Mouse (Mus musculus) CH12.LX (cell line): ENCODE measurements around the gene Cd209d. TPM values are rescaled to one million over a fixed set of nuclear protein-coding genes. Genes with fewer than 3 reads are reported as not detected.
"Not testable (repeated sequence)": the region's sequence is repeated elsewhere in the genome, so short reads cannot be mapped to it uniquely, and the experiment has no call there.

Experiments used
- DNase-seq: peaks from one replicate; pipeline ENCODE4 v3.0.0-alpha.2; 2013; ENCODE audit errors: extremely low read depth
- H3K27ac ChIP-seq: 2 replicates; pipeline ENCODE4 v1.5.1; 2012; ENCODE audit warnings: low read depth, mild to moderate bottlenecking, control low read depth, moderate library complexity; ENCODE audit not compliant: insufficient read depth
- H3K27me3 ChIP-seq: replicated peaks from 2 replicates; pipeline ENCODE3; 2012; ENCODE audit warnings: inconsistent platforms
- H3K36me3 ChIP-seq, 2 experiments: replicated peaks in 1 of 2; 2 replicates each; pipeline versions ENCODE3 to v1.6.1; 2012; ENCODE audit warnings: inconsistent platforms in 1 of 2, low read length in 1 of 2, mild to moderate bottlenecking in 1 of 2, mixed read lengths in 1 of 2, moderate library complexity in 1 of 2; ENCODE audit not compliant: control insufficient read depth in 1 of 2, insufficient read depth in 1 of 2
- H3K4me1 ChIP-seq, 2 experiments: 2 replicates each; pipeline ENCODE4 v1.6.1; 2012; ENCODE audit warnings: inconsistent platforms in 1 of 2, moderate library complexity in 1 of 2; ENCODE audit not compliant: insufficient read depth in 2 of 2, control insufficient read depth in 1 of 2
- H3K4me2 ChIP-seq: 2 replicates; pipeline ENCODE4 v1.6.1; 2012; ENCODE audit warnings: low read depth, mild to moderate bottlenecking, control low read depth; ENCODE audit not compliant: poor library complexity, insufficient read depth, severe bottlenecking
- H3K4me3 ChIP-seq, 3 experiments: fragments of 150-350 bp in 1 of 3; sonication (generic) in 1 of 3; replicated peaks in 1 of 3; 2 replicates each; pipeline versions ENCODE3 to v1.5.1; 2011 to 2012; ENCODE audit warnings: low read depth in 2 of 3, low read length in 2 of 3, mild to moderate bottlenecking in 2 of 3, moderate library complexity in 2 of 3, control low read depth in 1 of 3, improper control_type of control experiment in 1 of 3, inconsistent platforms in 1 of 3, mixed read lengths in 1 of 3; ENCODE audit not compliant: poor library complexity in 1 of 3
- H3K79me2 ChIP-seq: replicated peaks from 2 replicates; pipeline ENCODE4 v1.6.1; 2012; ENCODE audit warnings: mild to moderate bottlenecking, moderate library complexity; ENCODE audit not compliant: control insufficient read depth, poor library complexity, insufficient read depth, severe bottlenecking; ENCODE audit errors: extremely low read depth
- H3K9ac ChIP-seq: 2 replicates; pipeline ENCODE4 v1.6.1; 2012; ENCODE audit warnings: low read depth, mild to moderate bottlenecking, control low read depth, moderate library complexity; ENCODE audit not compliant: insufficient read depth
- H3K9me3 ChIP-seq: replicated peaks from 2 replicates; pipeline ENCODE3; 2012; ENCODE audit warnings: low read length, inconsistent platforms, mixed read lengths
- CHD1 ChIP-seq: IDR thresholded peaks from 2 replicates; pipeline ENCODE4 v1.6.1; 2012; ENCODE audit warnings: low read depth, low read length, improper control_type of control experiment, inconsistent platforms
- CHD2 ChIP-seq: IDR thresholded peaks from 2 replicates; pipeline ENCODE4 v1.6.1; 2011; ENCODE audit warnings: low read length, improper control_type of control experiment
- CTCF ChIP-seq, 2 experiments: IDR thresholded peaks in 1 of 2; conservative IDR thresholded peaks in 1 of 2; 2 replicates each; pipeline ENCODE4 v1.5.1; 2011 to 2012; ENCODE audit warnings: low read depth in 2 of 2, low read length in 2 of 2, improper control_type of control experiment in 1 of 2, inconsistent platforms in 1 of 2, mild to moderate bottlenecking in 1 of 2, moderate library complexity in 1 of 2
- ELF1 ChIP-seq: IDR thresholded peaks from 2 replicates; pipeline ENCODE4 v1.6.1; 2014; ENCODE audit warnings: low read depth, mild to moderate bottlenecking, inconsistent platforms, low read length, improper control_type of control experiment
- EP300 ChIP-seq: IDR thresholded peaks from 2 replicates; pipeline ENCODE4 v1.6.1; 2011; ENCODE audit warnings: low read length, improper control_type of control experiment
- HCFC1 ChIP-seq: IDR thresholded peaks from 2 replicates; pipeline ENCODE4 v1.6.1; 2012; ENCODE audit warnings: low read depth, mild to moderate bottlenecking, inconsistent platforms, low read length, improper control_type of control experiment
- IRF4 ChIP-seq: IDR thresholded peaks from 2 replicates; pipeline ENCODE4 v1.6.1; 2014; ENCODE audit warnings: low read depth, mild to moderate bottlenecking, inconsistent platforms, low read length, improper control_type of control experiment
- JUN ChIP-seq: IDR thresholded peaks from 2 replicates; pipeline ENCODE4 v1.6.1; 2011; ENCODE audit warnings: low read depth, mild to moderate bottlenecking, low read length, improper control_type of control experiment, moderate library complexity; ENCODE audit not compliant: insufficient read depth
- MAFK ChIP-seq: IDR thresholded peaks from 2 replicates; pipeline ENCODE4 v1.6.1; 2011; ENCODE audit warnings: low read length, improper control_type of control experiment; ENCODE audit not compliant: insufficient replicate concordance
- MXI1 ChIP-seq: IDR thresholded peaks from 2 replicates; pipeline ENCODE4 v1.6.1; 2011; ENCODE audit warnings: mild to moderate bottlenecking, low read depth, low read length, improper control_type of control experiment
- NELFE ChIP-seq: IDR thresholded peaks from 2 replicates; pipeline ENCODE4 v1.6.1; 2011; ENCODE audit warnings: low read depth, low read length, improper control_type of control experiment
- NRF1 ChIP-seq: IDR thresholded peaks from 2 replicates; pipeline ENCODE4 v1.6.1; 2014; ENCODE audit warnings: low read depth, mild to moderate bottlenecking, inconsistent platforms, low read length, improper control_type of control experiment, moderate library complexity
- POLR2A ChIP-seq: IDR thresholded peaks from 2 replicates; pipeline ENCODE4 v1.6.1; 2011; ENCODE audit warnings: low read depth, mild to moderate bottlenecking, improper control_type of control experiment, low read length
- RAD21 ChIP-seq: IDR thresholded peaks from 2 replicates; pipeline ENCODE4 v1.6.1; 2011; ENCODE audit warnings: low read depth, mild to moderate bottlenecking, low read length, improper control_type of control experiment, moderate library complexity
- SMC3 ChIP-seq: IDR thresholded peaks from 2 replicates; pipeline ENCODE4 v1.6.1; 2011; ENCODE audit warnings: low read depth, low read length, improper control_type of control experiment
- TBP ChIP-seq: conservative IDR thresholded peaks from 2 replicates; pipeline ENCODE4 v1.6.1; 2011; ENCODE audit warnings: low read depth, low read length, improper control_type of control experiment
- TCF12 ChIP-seq: IDR thresholded peaks from 2 replicates; pipeline ENCODE4 v1.6.1; 2014; ENCODE audit warnings: low read depth, mild to moderate bottlenecking, inconsistent platforms, low read length, improper control_type of control experiment
- UBTF ChIP-seq: IDR thresholded peaks from 2 replicates; pipeline ENCODE4 v1.6.1; 2012; ENCODE audit warnings: low read depth, mild to moderate bottlenecking, inconsistent platforms, low read length, improper control_type of control experiment, moderate library complexity
- USF2 ChIP-seq: conservative IDR thresholded peaks from 2 replicates; pipeline ENCODE4 v1.6.1; 2011; ENCODE audit warnings: low read depth, low read length, improper control_type of control experiment
- ZKSCAN1 ChIP-seq: IDR thresholded peaks from 2 replicates; pipeline ENCODE4 v1.6.1; 2012; ENCODE audit warnings: low read depth, inconsistent platforms, low read length, improper control_type of control experiment, borderline replicate concordance
- ZMIZ1 ChIP-seq: IDR thresholded peaks from 2 replicates; pipeline ENCODE4 v1.6.1; 2012; ENCODE audit warnings: low read depth, mild to moderate bottlenecking, inconsistent platforms, low read length, improper control_type of control experiment
- dilution Hi-C: fragments of 300-500 bp; cut with MboI; formaldehyde crosslinking; loops from 2 replicates; pipeline ENCODE4 v1.14.3; 2020; ENCODE audit warnings: low sequenced_read_pairs; ENCODE audit not compliant: extremely low pct_unique_long_range_greater_than_20kb, extremely low pct_ligation_motif_present
- in situ Hi-C: fragments of 300-500 bp; cut with MboI; formaldehyde crosslinking; loops from 3 replicates; pipeline ENCODE4 v1.14.3; 2019; ENCODE audit warnings: low sequenced_read_pairs, low pct_ligation_motif_present, low pct_unique_long_range_greater_than_20kb, mixed read lengths
- polyA plus RNA-seq: library from polyadenylated mRNA; unstranded; fragments of >175 nt; gene quantifications from 2 replicates; pipeline ENCODE4 v1.2.1, GENCODE M21; 2012; ENCODE audit warnings: low read depth; ENCODE audit not compliant: insufficient read length
- total RNA-seq, 2 experiments: library from RNA; depleted of rRNA; stranded (reverse); fragments of 300-350 nt in 1 of 2; fragments of >200 nt in 1 of 2; gene quantifications; 2 replicates each; pipeline ENCODE4 v1.2.3; 2012 to 2014

Cd209d gene
- 0.25 TPM in 1 of 2 replicates, not detected in the other for total RNA-seq (2012; rRNA removed)
- total RNA-seq (2014; rRNA removed) = not detected in 2 replicates
- polyA plus RNA-seq = not detected in 2 replicates

DNA sequence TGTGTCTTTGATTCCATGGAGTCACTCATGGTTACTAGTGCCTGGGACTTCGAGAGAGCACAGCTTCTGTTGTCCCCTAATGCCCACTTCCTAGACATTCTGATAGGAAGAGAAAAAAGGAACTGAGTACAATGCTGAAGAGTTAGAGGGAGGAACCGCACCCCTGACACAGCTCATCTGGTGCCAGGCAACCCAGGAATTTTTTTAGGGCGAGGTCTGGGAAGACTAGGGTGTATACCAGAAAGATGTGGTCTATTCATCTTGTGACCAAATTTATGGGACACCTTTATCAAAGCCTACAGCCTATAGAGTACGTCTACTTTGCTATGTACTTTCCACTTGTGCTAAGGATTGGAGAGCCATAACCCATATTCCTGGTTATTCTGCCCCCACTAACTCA, at the start of gene Cd209d:
TSS of gene Cd209d (minus strand) at position 101 of the 400 bp plus-strand sequence.
- no peak for TF ChIP-seq EP300
- TF ChIP-seq ZMIZ1 = no peak
- TF ChIP-seq ELF1 = no peak
- no peak for TF ChIP-seq HCFC1
- TF ChIP-seq IRF4 = no peak
- TF ChIP-seq MXI1 = no peak
- no peak for TF ChIP-seq CHD1
- TF ChIP-seq MAFK = no peak
- TF ChIP-seq POLR2A = no peak
- TF ChIP-seq JUN = no peak
- no peak for TF ChIP-seq UBTF
- no peak for TF ChIP-seq RAD21
- no peak for TF ChIP-seq TBP
- no peak for TF ChIP-seq CTCF (conservative IDR thresholded peaks at IDR 0.05 in 1 of 2, IDR thresholded peaks at IDR 0.05 in 1 of 2; ENCODE audit: low read depth in 2 of 2, low read length in 2 of 2)

DNA sequence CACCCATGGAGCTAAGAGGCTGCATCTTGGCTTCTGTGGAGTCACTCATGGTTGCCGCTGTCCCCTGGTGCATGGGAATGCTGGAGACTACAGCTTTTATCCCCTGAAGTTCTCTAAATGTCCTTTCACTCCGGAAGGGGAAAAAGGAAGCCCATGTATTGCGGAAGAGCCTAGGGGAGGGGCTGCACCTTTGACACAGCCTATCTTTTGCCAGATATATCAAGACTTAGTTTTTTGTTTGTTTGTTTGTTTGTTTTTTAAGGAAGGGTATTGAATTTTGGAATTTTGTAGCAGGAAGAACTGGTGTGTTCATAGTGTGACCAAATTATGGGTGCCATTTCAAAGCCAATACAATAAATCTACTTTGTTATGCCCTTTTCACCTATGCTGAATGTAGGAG, 48.4 kb upstream of the Cd209d start, which contains the start of gene Cd209b:
TSS of gene Cd209b (minus strand) at position 101 of the 400 bp plus-strand sequence.
- no peaks in the 10 kb centered on the region for H3K79me2 ChIP-seq
- in situ Hi-C loops = no loop called here

More for the DNA sequence above, at the start of gene Cd209d:
- H3K9me3 ChIP-seq = no peaks in the 10 kb centered on the region
- dilution Hi-C loops (no loop called here), in situ Hi-C loops (no loop called here)
- peaks cover 42% of the 10 kb centered on the region for H3K27me3 ChIP-seq
- H3K4me3 ChIP-seq = no peak within 1 kb of the TSS
- no peak within 1 kb of the TSS for H3K4me2 ChIP-seq
- H3K4me1 ChIP-seq = no peaks in the 10 kb centered on the region
- no peaks in the 10 kb centered on the region for H3K36me3 ChIP-seq
- no peak within 1 kb of the TSS for H3K27ac ChIP-seq
- no peak within 1 kb of the TSS for H3K9ac ChIP-seq
- no peaks in the 10 kb centered on the region for H3K79me2 ChIP-seq
- DNase-seq = no peak

DNA sequence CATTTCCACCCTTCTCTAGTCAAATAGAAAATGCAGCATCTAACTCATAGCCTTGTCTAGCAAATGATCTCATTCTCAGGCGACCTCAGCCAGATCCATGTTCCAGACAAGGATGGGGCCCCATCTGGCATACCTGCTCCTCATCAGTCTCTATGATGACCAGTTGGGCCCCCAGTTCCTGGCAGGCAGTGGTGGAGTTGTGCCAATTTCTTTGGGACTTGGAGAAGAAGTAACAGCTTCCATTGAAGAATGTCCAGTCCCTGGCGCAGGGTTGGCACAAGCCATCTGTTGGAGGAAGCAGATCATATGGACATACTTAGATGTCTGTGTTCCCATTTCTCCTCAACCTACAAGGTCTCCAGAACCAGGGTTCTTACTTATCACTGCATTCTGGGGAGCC, 2.2 kb downstream of the Cd209d start:
- Histone ChIP-seq H3K9me3 (no peaks in the 10 kb centered on the region), H3K4me2 (no peak overlapping the region), H3K36me3 (no peaks in the 10 kb centered on the region), H3K4me3 (no peak overlapping the region), H3K27me3 (peaks cover 55% of the 10 kb centered on the region), H3K9ac (no peak overlapping the region), H3K79me2 (no peaks in the 10 kb centered on the region), H3K4me1 (no peaks in the 10 kb centered on the region), H3K27ac (no peak overlapping the region)
- no peak for TF ChIP-seq NRF1
- TF ChIP-seq CHD1 = no peak
- no peak for TF ChIP-seq ZKSCAN1
- no peak for TF ChIP-seq HCFC1
- no peak for TF ChIP-seq TCF12
- no peak for TF ChIP-seq CTCF (conservative IDR thresholded peaks at IDR 0.05 in 1 of 2, IDR thresholded peaks at IDR 0.05 in 1 of 2; ENCODE audit: low read depth in 2 of 2, low read length in 2 of 2)
- no peak for TF ChIP-seq SMC3
- no peak for TF ChIP-seq USF2
- in situ Hi-C loops (no loop called here), dilution Hi-C loops (no loop called here)
- DNase-seq = no peak

More for the DNA sequence above, 48.4 kb upstream of the Cd209d start, which contains the start of gene Cd209b:
- dilution Hi-C loops = no loop called here
- Histone ChIP-seq H3K4me2 (no peak within 1 kb of the TSS), H3K27me3 (peaks cover 42% of the 10 kb centered on the region), H3K36me3 (no peaks in the 10 kb centered on the region), H3K4me3 (no peak within 1 kb of the TSS), H3K27ac (no peak within 1 kb of the TSS), H3K4me1 (no peaks in the 10 kb centered on the region), H3K9me3 (no peaks in the 10 kb centered on the region), H3K9ac (no peak within 1 kb of the TSS)
- TF ChIP-seq NELFE (no peak), CHD2 (no peak)
- no peak for DNase-seq

DNA sequence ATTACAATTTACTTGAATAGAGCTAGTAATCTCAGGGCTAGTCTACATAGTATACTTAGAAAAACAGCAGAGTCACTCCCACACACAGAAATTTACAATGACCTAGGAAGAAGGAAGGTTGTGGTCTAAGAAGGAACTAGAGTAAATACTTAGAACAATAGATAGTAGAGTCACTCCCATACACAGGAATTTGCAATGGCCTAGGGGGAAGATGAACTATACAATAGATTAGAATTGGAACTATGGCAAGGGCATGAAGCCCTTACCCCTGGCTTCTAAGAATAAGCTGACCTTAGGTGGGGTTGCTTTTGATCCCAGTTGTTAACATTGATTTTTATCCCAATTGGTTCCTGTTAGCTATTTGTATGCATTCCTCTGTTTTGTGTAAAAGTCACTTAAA, 15.6 kb downstream of the Cd209d start:
- not testable (repeated sequence) for H3K36me3 ChIP-seq

More for the DNA sequence above, 15.6 kb downstream of the Cd209d start:
- H3K9ac ChIP-seq, H3K9me3 ChIP-seq, in situ Hi-C loops, H3K4me3 ChIP-seq, H3K4me1 ChIP-seq, H3K79me2 ChIP-seq, H3K4me2 ChIP-seq, H3K27ac ChIP-seq, DNase-seq, dilution Hi-C loops: not testable (repeated sequence)
- H3K27me3 ChIP-seq = peaks cover 25% of the 10 kb centered on the region
